Mouse (Mus musculus) lung, embryonic 15.5 days (tissue): ENCODE measurements around the gene 4930452B06Rik. TPM values are rescaled to one million over a fixed set of nuclear protein-coding genes. Genes with fewer than 3 reads are reported as not detected.
A peak's percentile ranks its signal among the peaks of the same experiment; 100 is the strongest.

Experiments
- ATAC-seq: fragments of 200-750 bp; cut with Nextera tagmentation; 2 replicates; pipeline ENCODE4 v1.8.0; 2017; ENCODE audit warnings: moderate number of reproducible peaks, borderline replicate concordance; ENCODE audit not compliant: low FRiP score, low TSS enrichment; ENCODE audit errors: extremely low read depth
- H3K27ac ChIP-seq: fragments of 300-500 bp; sonication (generic); 2 replicates; pipeline ENCODE4 v1.5.1; 2015; ENCODE audit warnings: moderate library complexity, mild to moderate bottlenecking, inconsistent platforms
- H3K27me3 ChIP-seq: fragments of 300-500 bp; sonication (generic); 2 replicates; pipeline ENCODE4 v1.6.1; 2015; ENCODE audit warnings: inconsistent platforms
- H3K36me3 ChIP-seq: fragments of 300-500 bp; sonication (generic); 2 replicates; pipeline ENCODE4 v1.6.1; 2015; ENCODE audit warnings: inconsistent platforms
- H3K4me1 ChIP-seq: fragments of 300-500 bp; sonication (generic); 2 replicates; pipeline ENCODE4 v1.6.1; 2015; ENCODE audit warnings: inconsistent platforms
- H3K4me2 ChIP-seq: fragments of 300-500 bp; sonication (generic); 2 replicates; pipeline ENCODE4 v1.6.1; 2015; ENCODE audit warnings: inconsistent platforms, mild to moderate bottlenecking, moderate library complexity
- H3K4me3 ChIP-seq: fragments of 300-500 bp; sonication (generic); 2 replicates; pipeline ENCODE4 v1.5.1; 2015; ENCODE audit warnings: mild to moderate bottlenecking, inconsistent platforms
- H3K9ac ChIP-seq: fragments of 300-500 bp; sonication (generic); 2 replicates; pipeline ENCODE4 v1.6.1; 2015; ENCODE audit warnings: inconsistent platforms
- H3K9me3 ChIP-seq: fragments of 300-500 bp; sonication (generic); 2 replicates; pipeline ENCODE4 v1.6.1; 2016; ENCODE audit warnings: inconsistent platforms
- WGBS: fragments of 180-500 bp; shearing (Covaris S2); methylation state at CpG from one replicate; pipeline ENCODE4 v1.1.7; 2015; 5-methylcytosine and 5-hydroxymethylcytosine counted together
- polyA plus RNA-seq: library from polyadenylated mRNA; unstranded; fragments of >200 nt; fragmentation: Nextera tagmentation; extraction: Ambion mirVana; gene quantifications from 2 replicates; pipeline ENCODE4 v1.2.1, GENCODE M21; 2015

The 4930452B06Rik gene
- 13.1 and 13.3 TPM in 2 replicates for polyA plus RNA-seq

GRCm38 (mm10) chr14:8665636-8666411 is at the start of gene 4930452B06Rik:
4930452B06Rik (minus strand) TSS chr14:8666240.
- ATAC-seq, result peak; percentile 98

GRCm38 (mm10) chr14:8712674-8713073 is 46.6 kb upstream of the 4930452B06Rik start:
- H3K9ac ChIP-seq, result no peak overlapping the region
- no peak overlapping the region for H3K4me2 ChIP-seq
- no peak for ATAC-seq
- no peaks in the 10 kb centered on the region for H3K9me3 ChIP-seq
- no peak overlapping the region for H3K4me3 ChIP-seq
- H3K36me3 ChIP-seq, result no peaks in the 10 kb centered on the region
- no peaks in the 10 kb centered on the region for H3K4me1 ChIP-seq
- no peak overlapping the region for H3K27ac ChIP-seq
- H3K27me3 ChIP-seq, result no peaks in the 10 kb centered on the region
- 89% methylated on average over 4 of the region's 4 CpGs for WGBS

More at GRCm38 (mm10) chr14:8665636-8666411, at the start of gene 4930452B06Rik:
- Histone ChIP-seq H3K9me3 (no peaks in the 10 kb centered on the region), H3K9ac (peak within 1 kb of the TSS; percentile 67), H3K4me1 (peaks cover 5% of the 10 kb centered on the region), H3K27ac (peak within 1 kb of the TSS; percentile 49; the same call in 1 of the 2 replicates), H3K27me3 (no peaks in the 10 kb centered on the region), H3K36me3 (no peaks in the 10 kb centered on the region), H3K4me2 (peak within 1 kb of the TSS; percentile 78), H3K4me3 (peak within 1 kb of the TSS; percentile 67)
- WGBS, result 1% methylated on average over 45 of the region's 45 CpGs

GRCm38 (mm10) chr14:8689451-8689850 is 23.4 kb upstream of the 4930452B06Rik start:
- 20% methylated on average over 1 of the region's 1 CpGs for WGBS
- H3K9ac ChIP-seq, result no peak overlapping the region
- H3K4me1 ChIP-seq, result no peaks in the 10 kb centered on the region
- no peaks in the 10 kb centered on the region for H3K9me3 ChIP-seq
- H3K4me3 ChIP-seq, result no peak overlapping the region
- no peaks in the 10 kb centered on the region for H3K36me3 ChIP-seq
- H3K27ac ChIP-seq, result no peak overlapping the region
- no peaks in the 10 kb centered on the region for H3K27me3 ChIP-seq
- no peak for ATAC-seq
- H3K4me2 ChIP-seq, result no peak overlapping the region

GRCm38 (mm10) chr14:8688462-8688861 is 22.4 kb upstream of the 4930452B06Rik start:
- Histone ChIP-seq H3K4me3 (no peak overlapping the region), H3K27me3 (no peaks in the 10 kb centered on the region), H3K9me3 (no peaks in the 10 kb centered on the region), H3K4me1 (no peaks in the 10 kb centered on the region), H3K4me2 (no peak overlapping the region), H3K27ac (no peak overlapping the region), H3K9ac (no peak overlapping the region), H3K36me3 (no peaks in the 10 kb centered on the region)
- peak; percentile 62; the same call in 1 of the 2 replicates for ATAC-seq
- 46% methylated on average over 1 of the region's 1 CpGs for WGBS

DNA sequence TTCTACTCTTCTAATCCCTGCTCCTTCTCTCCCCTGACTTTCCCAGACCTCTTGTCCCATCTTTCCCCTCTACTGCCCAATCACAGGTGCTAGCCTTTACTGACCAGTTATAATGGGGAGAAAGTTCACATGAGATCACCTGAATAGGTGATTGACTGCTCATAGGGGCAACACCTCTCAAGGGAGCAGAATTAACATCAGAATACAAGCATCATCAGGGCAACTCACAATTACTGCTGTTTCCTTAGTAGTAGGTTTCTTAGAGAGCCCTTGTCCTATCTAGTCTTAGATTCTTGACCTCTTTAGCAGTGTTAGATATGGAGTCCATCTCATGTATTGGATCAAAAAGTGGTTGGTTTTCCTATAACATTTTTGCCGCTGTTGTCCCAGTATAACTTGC is 20.1 kb upstream of the 4930452B06Rik start:
- Histone ChIP-seq H3K4me2 (no peak overlapping the region), H3K9ac (no peak overlapping the region), H3K27ac (no peak overlapping the region), H3K4me1 (no peaks in the 10 kb centered on the region), H3K9me3 (no peaks in the 10 kb centered on the region), H3K36me3 (no peaks in the 10 kb centered on the region), H3K4me3 (no peak overlapping the region), H3K27me3 (no peaks in the 10 kb centered on the region)
- no peak for ATAC-seq
- WGBS, result 100% methylated on average over 1 of the region's 1 CpGs

GRCm38 (mm10) chr14:8679896-8680295 is 13.9 kb upstream of the 4930452B06Rik start:
- no peak overlapping the region for H3K4me2 ChIP-seq
- no peak overlapping the region for H3K27ac ChIP-seq
- H3K4me1 ChIP-seq, result no peaks in the 10 kb centered on the region
- ATAC-seq, result no peak
- 85% methylated on average over 4 of the region's 4 CpGs for WGBS
- H3K4me3 ChIP-seq, result no peak overlapping the region
- no peak overlapping the region for H3K9ac ChIP-seq
- H3K36me3 ChIP-seq, result no peaks in the 10 kb centered on the region
- no peaks in the 10 kb centered on the region for H3K27me3 ChIP-seq
- no peaks in the 10 kb centered on the region for H3K9me3 ChIP-seq

DNA sequence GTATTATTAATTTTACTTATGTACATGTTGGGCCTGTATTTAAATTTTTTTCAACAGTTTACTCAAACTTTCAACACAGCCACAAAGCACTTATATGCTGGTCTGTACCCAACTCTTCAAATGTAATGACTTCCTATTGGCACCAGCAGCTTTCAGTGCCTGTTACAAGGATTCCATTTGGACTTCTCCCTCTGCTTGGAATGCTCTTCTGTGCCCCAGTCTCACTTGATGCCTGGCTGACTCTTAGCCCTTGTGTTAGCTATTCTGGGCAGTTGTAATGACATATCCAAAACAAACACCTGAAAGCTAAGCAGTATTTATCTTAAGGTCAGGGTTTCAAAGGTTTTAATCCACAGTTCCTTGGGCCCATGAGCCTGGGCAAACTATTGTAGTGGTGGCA is 5.7 kb downstream of the 4930452B06Rik start:
- H3K4me3 ChIP-seq, result no peak overlapping the region
- no peak overlapping the region for H3K9ac ChIP-seq
- H3K4me1 ChIP-seq, result no peaks in the 10 kb centered on the region
- no peak overlapping the region for H3K27ac ChIP-seq
- no peak for ATAC-seq
- H3K27me3 ChIP-seq, result no peaks in the 10 kb centered on the region
- no peaks in the 10 kb centered on the region for H3K36me3 ChIP-seq
- no peaks in the 10 kb centered on the region for H3K9me3 ChIP-seq
- H3K4me2 ChIP-seq, result no peak overlapping the region

- Histone ChIP-seq H3K4me1 (no peaks in the 10 kb centered on the region), H3K36me3 (no peaks in the 10 kb centered on the region), H3K4me2 (no peak overlapping the region), H3K4me3 (no peak overlapping the region), H3K9ac (no peak overlapping the region), H3K9me3 (no peaks in the 10 kb centered on the region), H3K27me3 (no peaks in the 10 kb centered on the region), H3K27ac (peak overlapping the region; percentile 30; the same call in 1 of the 2 replicates)
- 70% methylated on average over 9 of the region's 9 CpGs for WGBS
- ATAC-seq, result no peak
Measured at GRCm38 (mm10) chr14:8641650-8642279, 24.3 kb downstream of the 4930452B06Rik start.

GRCm38 (mm10) chr14:8632211-8632610 is 33.8 kb downstream of the 4930452B06Rik start:
- no peak for ATAC-seq
- no peaks in the 10 kb centered on the region for H3K9me3 ChIP-seq

DNA sequence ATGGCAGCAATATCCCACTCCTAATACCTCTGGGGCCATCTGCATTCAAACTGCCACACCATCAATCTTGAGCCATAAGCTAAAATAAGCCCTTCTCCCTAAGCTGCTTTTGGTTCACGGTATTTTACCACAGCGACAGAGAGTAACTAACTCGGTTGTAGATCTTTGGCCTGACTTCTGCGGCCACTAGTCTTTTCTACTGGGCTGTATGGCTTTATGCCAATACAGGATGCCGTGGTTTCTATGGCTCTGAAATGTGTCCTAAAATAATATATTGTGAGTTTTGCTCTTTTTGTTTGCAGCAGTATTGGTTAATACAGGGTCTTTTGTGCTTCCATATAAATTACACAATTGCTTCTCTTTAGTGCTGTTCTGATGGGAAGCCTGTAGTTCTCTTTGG is 37.6 kb downstream of the 4930452B06Rik start:
- WGBS, result 75% methylated on average over 5 of the region's 5 CpGs
- H3K9ac ChIP-seq, result no peak overlapping the region
- ATAC-seq, result no peak

More at GRCm38 (mm10) chr14:8632211-8632610, 33.8 kb downstream of the 4930452B06Rik start:
- 81% methylated on average over 6 of the region's 6 CpGs for WGBS
- 0 out of 2 replicates have a peak, but pooled peaks cover 2% of the 10 kb centered on the region for H3K4me1 ChIP-seq
- no peak overlapping the region for H3K4me3 ChIP-seq
- H3K9ac ChIP-seq, result no peak overlapping the region
- H3K27me3 ChIP-seq, result no peaks in the 10 kb centered on the region
- H3K4me2 ChIP-seq, result no peak overlapping the region
- no peaks in the 10 kb centered on the region for H3K36me3 ChIP-seq
- H3K27ac ChIP-seq, result no peak overlapping the region

DNA sequence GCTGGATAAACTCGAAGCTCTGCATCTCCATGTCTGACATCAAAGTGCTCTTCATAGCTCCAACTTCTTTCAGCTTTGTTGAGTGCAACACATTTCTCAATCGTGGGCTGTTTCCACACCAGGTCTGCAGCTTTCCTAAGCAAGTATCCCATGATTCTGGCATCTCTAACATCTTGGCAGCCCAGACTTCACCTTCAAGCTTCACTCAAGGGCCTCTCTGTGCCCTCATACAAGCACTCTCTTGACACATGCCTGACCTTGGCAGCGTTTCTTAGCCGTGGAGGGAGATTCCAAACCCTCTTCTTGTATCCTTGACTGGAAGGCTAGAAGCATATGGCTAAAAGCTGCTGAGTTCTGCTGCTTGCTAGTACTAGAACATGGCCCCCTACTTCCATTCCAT is 38.6 kb downstream of the 4930452B06Rik start:
- 57% methylated on average over 4 of the region's 4 CpGs for WGBS
- Histone ChIP-seq H3K27ac (no peak overlapping the region), H3K9ac (no peak overlapping the region), H3K9me3 (no peaks in the 10 kb centered on the region), H3K4me2 (no peak overlapping the region), H3K4me1 (0 out of 2 replicates have a peak, but pooled peaks cover 2% of the 10 kb centered on the region), H3K4me3 (no peak overlapping the region), H3K27me3 (no peaks in the 10 kb centered on the region), H3K36me3 (no peaks in the 10 kb centered on the region)
- ATAC-seq, result no peak

More for the DNA sequence above, 37.6 kb downstream of the 4930452B06Rik start:
- Histone ChIP-seq H3K27ac (no peak overlapping the region), H3K4me3 (no peak overlapping the region), H3K36me3 (no peaks in the 10 kb centered on the region), H3K4me2 (no peak overlapping the region), H3K4me1 (0 out of 2 replicates have a peak, but pooled peaks cover 2% of the 10 kb centered on the region), H3K9me3 (no peaks in the 10 kb centered on the region), H3K27me3 (no peaks in the 10 kb centered on the region)

DNA sequence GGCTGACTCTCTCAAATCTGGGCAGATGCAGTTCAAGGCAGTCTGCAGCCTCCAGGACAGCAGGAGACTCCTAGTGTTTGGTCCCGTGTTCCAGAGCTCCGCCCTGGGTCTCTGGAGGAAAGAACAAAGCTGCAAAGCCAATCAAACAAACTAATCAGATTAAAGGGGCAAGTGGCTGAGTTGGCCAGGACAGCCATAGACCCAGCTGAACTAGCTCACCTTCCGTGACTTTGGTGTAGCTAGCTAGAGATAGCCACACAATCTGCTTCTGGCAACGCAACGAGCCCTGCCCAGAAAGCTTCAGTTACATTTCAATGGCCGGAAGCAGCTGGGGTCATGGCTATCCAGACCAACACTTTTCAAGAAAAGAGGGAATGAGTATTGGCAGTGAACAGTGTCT is 44.9 kb downstream of the 4930452B06Rik start:
- H3K27ac ChIP-seq, result no peak overlapping the region
- H3K4me3 ChIP-seq, result no peak overlapping the region
- H3K9ac ChIP-seq, result no peak overlapping the region
- no peaks in the 10 kb centered on the region for H3K36me3 ChIP-seq
- H3K4me1 ChIP-seq, result peaks cover 8% of the 10 kb centered on the region; the same call in 1 of the 2 replicates
- no peak for ATAC-seq
- no peak overlapping the region for H3K4me2 ChIP-seq
- 32% methylated on average over 6 of the region's 6 CpGs for WGBS
- H3K9me3 ChIP-seq, result no peaks in the 10 kb centered on the region
- no peaks in the 10 kb centered on the region for H3K27me3 ChIP-seq
